Mouse (Mus musculus) erythroblast, embryonic 14.5 days (primary cell): ENCODE data around the gene Hist1h2bk.

Source experiments
- GATA1 ChIP-seq: IDR thresholded peaks from 2 replicates; pipeline ENCODE4 v1.6.1; 2012; ENCODE audit warnings: low read length, inconsistent platforms, mixed read lengths
- TAL1 ChIP-seq: IDR thresholded peaks from 3 replicates; pipeline ENCODE4 v1.6.1; 2012; ENCODE audit warnings: low read length, inconsistent platforms, mixed read lengths

GRCm38 (mm10) chr13:22053754-22054153, 18.1 kb downstream of the Hist1h2bk start:
- no peak for TF ChIP-seq GATA1
- TF ChIP-seq TAL1 = no peak
